Mouse (Mus musculus): ENCODE results near the gene Cox10.

GRCm38 (mm10) chr11:64027423-64027822 lies 51.8 kb downstream of the Cox10 start:
- no peak for TF ChIP-seq CTCF (IDR thresholded peaks at IDR 0.05; ENCODE audit: control insufficient read depth, insufficient read depth, low read length)
- no peak for TF ChIP-seq POLR2A (IDR thresholded peaks at IDR 0.05; ENCODE audit: borderline replicate concordance, control insufficient read depth, low read depth, low read length)
